13 mouse cellular contexts compared by ENCODE assay signal in the genomic region with DNA sequence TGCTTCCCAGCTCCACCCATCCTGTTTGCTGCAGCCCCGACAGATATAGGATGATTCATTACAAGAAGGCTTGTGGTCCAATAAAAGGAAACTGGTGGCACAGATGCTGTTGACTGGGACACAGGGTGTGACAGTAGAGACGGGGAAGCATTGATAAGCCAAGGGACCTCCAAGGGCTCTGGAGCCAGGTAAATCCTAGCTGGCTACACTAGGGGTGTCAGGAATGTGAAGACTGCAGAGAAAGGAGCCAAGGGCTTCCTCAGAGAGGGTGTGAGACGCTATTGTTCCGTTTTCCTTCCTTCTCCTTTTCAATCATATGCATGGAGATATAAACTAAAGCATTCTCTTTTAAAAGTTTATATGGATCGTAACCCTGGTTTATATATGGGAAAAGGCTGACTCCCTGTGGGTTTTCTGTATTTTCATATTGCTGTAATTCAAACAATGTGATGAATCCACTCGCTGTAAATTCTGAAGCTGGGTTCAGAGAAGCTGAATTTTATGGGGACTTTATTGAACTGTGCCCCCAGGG.
"Had no signal": no experiment of that assay in that cellular context is flagged by ENCODE, and none has a peak within 500 bp of the region (broad histone marks: within the 10 kb centered on the region; RNA-seq: fewer than 3 reads in every experiment).

No protein-coding gene starts in this region.

- H3K9ac ChIP-seq: liver, embryonic 13.5 days; liver, postnatal 0 days; lung, embryonic 15.5 days; midbrain, embryonic 13.5 days had no signal

- H3K27ac ChIP-seq: left cerebral cortex, adult 2 months; liver, embryonic 13.5 days; lung, embryonic 15.5 days; midbrain, embryonic 13.5 days had no signal

- H3K4me2 ChIP-seq: liver, embryonic 13.5 days; lung, embryonic 15.5 days; midbrain, embryonic 13.5 days had no signal

- H3K4me3 ChIP-seq: left cerebral cortex, adult 2 months; liver, embryonic 13.5 days; lung, embryonic 15.5 days; midbrain, embryonic 13.5 days had no signal

- H3K36me3 ChIP-seq: liver, embryonic 13.5 days; lung, embryonic 15.5 days; midbrain, embryonic 13.5 days had no signal

- H3K9me3 ChIP-seq: liver, embryonic 13.5 days; lung, embryonic 15.5 days; midbrain, embryonic 13.5 days had no signal

- DNase-seq: kidney, adult 11 months; kidney, adult 9 months; kidney, postnatal 14 days; liver; liver, embryonic 13.5 days; liver, postnatal 0 days; right cerebral cortex, adult 18-20 months; right cerebral cortex, postnatal 25 days; thymus, adult 2 months; thymus, postnatal 25 days had no signal

- ATAC-seq: liver, postnatal 0 days; midbrain, embryonic 13.5 days had no signal

- H3K4me1 ChIP-seq: liver, embryonic 13.5 days; midbrain, embryonic 13.5 days had no signal

- H3K27me3 ChIP-seq: liver, embryonic 13.5 days; lung, embryonic 15.5 days; midbrain, embryonic 13.5 days had no signal
